Mouse (Mus musculus) intestine, embryonic 15.5 days (tissue): ENCODE results near the gene Knop1. TPM values are rescaled to one million over a fixed set of nuclear protein-coding genes. Genes with fewer than 3 reads are reported as not detected.
A peak's percentile ranks its signal among the peaks of the same experiment; 100 is the strongest.

ENCODE experiments used
- ATAC-seq: fragments of 200-750 bp; cut with Nextera tagmentation; 2 replicates; pipeline ENCODE4 v1.8.0; 2017; ENCODE audit warnings: moderate TSS enrichment, moderate library complexity
- H3K27ac ChIP-seq: fragments of 300-500 bp; sonication (generic); 2 replicates; pipeline ENCODE4 v1.5.1; 2015; ENCODE audit warnings: mild to moderate bottlenecking, inconsistent platforms
- H3K27me3 ChIP-seq: fragments of 300-500 bp; sonication (generic); replicated peaks from 2 replicates; pipeline ENCODE4 v1.6.1; 2015; ENCODE audit warnings: inconsistent platforms
- H3K36me3 ChIP-seq: fragments of 300-500 bp; sonication (generic); 2 replicates; pipeline ENCODE4 v1.6.1; 2015; ENCODE audit warnings: inconsistent platforms
- H3K4me1 ChIP-seq: fragments of 300-500 bp; sonication (generic); replicated peaks from 2 replicates; pipeline ENCODE4 v1.6.1; 2015; ENCODE audit warnings: inconsistent platforms
- H3K4me2 ChIP-seq: fragments of 300-500 bp; sonication (generic); replicated peaks from 2 replicates; pipeline ENCODE4 v1.6.1; 2015; ENCODE audit warnings: mild to moderate bottlenecking, inconsistent platforms
- H3K4me3 ChIP-seq: fragments of 300-500 bp; sonication (generic); replicated peaks from 2 replicates; pipeline ENCODE4 v1.5.1; 2015; ENCODE audit warnings: inconsistent platforms
- H3K9ac ChIP-seq: fragments of 300-500 bp; sonication (generic); 2 replicates; pipeline ENCODE4 v1.6.1; 2015; ENCODE audit warnings: inconsistent platforms
- H3K9me3 ChIP-seq: fragments of 300-500 bp; sonication (generic); 2 replicates; pipeline ENCODE4 v1.6.1; 2016; ENCODE audit warnings: inconsistent platforms
- WGBS: fragments of 180-500 bp; shearing (Covaris S2); methylation state at CpG from one replicate; pipeline ENCODE4 v1.1.7; 2015; 5-methylcytosine and 5-hydroxymethylcytosine counted together
- polyA plus RNA-seq: library from polyadenylated mRNA; unstranded; fragments of >200 nt; fragmentation: Nextera tagmentation; extraction: Ambion mirVana; gene quantifications from 2 replicates; pipeline ENCODE4 v1.2.1, GENCODE M21; 2015

Knop1 gene
- polyA plus RNA-seq, 1 experiment from 2014 or later, result 99.4 TPM

DNA sequence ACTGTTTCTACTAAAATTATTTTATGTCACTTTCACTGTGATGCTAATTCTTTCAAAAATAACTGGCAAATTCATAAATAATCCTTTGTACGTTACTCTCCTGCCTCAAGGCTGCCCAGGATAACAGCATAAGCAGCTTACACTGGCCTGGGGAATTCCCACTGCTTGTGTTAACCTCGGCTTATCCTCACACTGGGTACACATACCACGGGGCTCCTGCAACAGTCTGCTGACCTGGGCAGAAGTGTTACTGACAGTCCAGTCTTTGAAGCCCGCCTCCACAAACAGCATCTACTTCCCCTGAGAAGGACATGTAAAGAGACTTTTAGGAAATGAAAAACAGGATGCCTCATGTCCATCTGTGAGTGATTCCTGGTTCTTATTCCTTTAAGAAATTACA, 13.1 kb downstream of the Knop1 start:
- no peaks in the 10 kb centered on the region for H3K4me1 ChIP-seq
- H3K4me3 ChIP-seq, result no peak overlapping the region
- H3K9ac ChIP-seq, result no peak overlapping the region
- no peaks in the 10 kb centered on the region for H3K9me3 ChIP-seq
- no peaks in the 10 kb centered on the region for H3K27me3 ChIP-seq
- 76% methylated on average over 4 of the region's 4 CpGs for WGBS
- ATAC-seq, result no peak
- no peak overlapping the region for H3K4me2 ChIP-seq
- peaks cover 55% of the 10 kb centered on the region for H3K36me3 ChIP-seq
- no peak overlapping the region for H3K27ac ChIP-seq

DNA sequence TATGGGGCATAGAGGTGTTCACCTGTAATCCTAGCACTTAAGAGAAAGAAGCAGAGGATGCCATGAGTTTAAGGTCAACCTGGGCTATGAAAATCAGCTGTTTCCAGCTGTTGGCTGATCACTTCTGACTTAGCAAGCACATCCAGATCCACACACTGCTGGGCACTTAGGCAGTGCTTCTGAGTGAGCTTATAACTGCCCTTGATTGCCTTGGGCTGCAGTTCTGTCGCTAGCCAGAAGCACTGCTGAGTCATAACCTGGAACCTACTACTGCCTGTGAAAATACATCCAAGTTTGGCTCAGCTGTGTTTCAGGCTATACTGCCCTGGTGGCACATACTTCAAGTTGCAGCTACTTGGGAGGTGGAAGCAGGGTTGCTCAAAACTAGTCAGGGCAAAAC, 14.3 kb downstream of the Knop1 start:
- Histone ChIP-seq H3K4me3 (no peak overlapping the region), H3K9me3 (no peaks in the 10 kb centered on the region), H3K4me1 (no peaks in the 10 kb centered on the region), H3K27me3 (no peaks in the 10 kb centered on the region), H3K27ac (no peak overlapping the region), H3K4me2 (no peak overlapping the region), H3K36me3 (peaks cover 49% of the 10 kb centered on the region), H3K9ac (no peak overlapping the region)
- 35% methylated on average over 1 of the region's 1 CpGs for WGBS
- ATAC-seq, result no peak

- H3K27me3 ChIP-seq, result no peaks in the 10 kb centered on the region
- H3K4me3 ChIP-seq, result no peak overlapping the region
- WGBS, result 61% methylated on average over 8 of the region's 8 CpGs
- ATAC-seq, result no peak
- peaks cover 47% of the 10 kb centered on the region for H3K36me3 ChIP-seq
- H3K27ac ChIP-seq, result 0 out of 2 replicates have a peak overlapping the region, but pooled peaks have one; percentile 17
- H3K9me3 ChIP-seq, result no peaks in the 10 kb centered on the region
- H3K9ac ChIP-seq, result no peak overlapping the region
- no peaks in the 10 kb centered on the region for H3K4me1 ChIP-seq
- H3K4me2 ChIP-seq, result no peak overlapping the region
Observed at GRCm38 (mm10) chr7:118841030-118841745, 14.9 kb downstream of the Knop1 start.

GRCm38 (mm10) chr7:118837901-118838300, 18.2 kb downstream of the Knop1 start:
- Histone ChIP-seq H3K36me3 (peaks cover 27% of the 10 kb centered on the region), H3K27ac (no peak overlapping the region), H3K9ac (no peak overlapping the region), H3K27me3 (no peaks in the 10 kb centered on the region), H3K4me3 (no peak overlapping the region), H3K4me1 (no peaks in the 10 kb centered on the region), H3K9me3 (no peaks in the 10 kb centered on the region), H3K4me2 (no peak overlapping the region)
- WGBS, result 88% methylated on average over 5 of the region's 5 CpGs
- no peak for ATAC-seq

DNA sequence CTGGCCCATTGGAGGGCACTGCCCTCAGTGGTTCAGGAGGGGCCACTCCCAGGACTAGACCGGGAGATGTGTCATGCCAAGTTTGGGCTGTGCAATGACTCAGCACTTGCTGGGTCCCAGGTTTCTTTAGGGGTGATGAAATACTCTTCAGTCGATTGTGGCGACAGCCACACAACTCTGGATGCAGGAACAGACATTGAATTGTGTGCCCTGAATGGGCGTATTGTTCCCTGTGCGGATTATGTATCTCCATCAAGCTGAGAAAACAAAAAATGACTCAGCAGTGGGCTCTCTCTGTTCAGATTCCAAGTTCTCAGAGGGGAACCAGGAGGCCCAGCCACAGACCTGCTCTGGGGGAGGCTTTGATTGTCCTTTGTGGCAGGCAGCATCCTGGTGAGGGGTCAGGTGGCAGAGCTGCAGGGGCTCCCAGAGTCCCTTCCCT, 28.1 kb downstream of the Knop1 start:
- no peak for ATAC-seq
- no peak overlapping the region for H3K9ac ChIP-seq
- H3K27ac ChIP-seq, result no peak overlapping the region
- no peaks in the 10 kb centered on the region for H3K27me3 ChIP-seq
- H3K4me2 ChIP-seq, result no peak overlapping the region
- no peak overlapping the region for H3K4me3 ChIP-seq
- H3K9me3 ChIP-seq, result no peaks in the 10 kb centered on the region
- H3K36me3 ChIP-seq, result 0 out of 2 replicates have a peak, but pooled peaks cover 4% of the 10 kb centered on the region
- WGBS, result 66% methylated on average over 5 of the region's 5 CpGs
- no peaks in the 10 kb centered on the region for H3K4me1 ChIP-seq

DNA sequence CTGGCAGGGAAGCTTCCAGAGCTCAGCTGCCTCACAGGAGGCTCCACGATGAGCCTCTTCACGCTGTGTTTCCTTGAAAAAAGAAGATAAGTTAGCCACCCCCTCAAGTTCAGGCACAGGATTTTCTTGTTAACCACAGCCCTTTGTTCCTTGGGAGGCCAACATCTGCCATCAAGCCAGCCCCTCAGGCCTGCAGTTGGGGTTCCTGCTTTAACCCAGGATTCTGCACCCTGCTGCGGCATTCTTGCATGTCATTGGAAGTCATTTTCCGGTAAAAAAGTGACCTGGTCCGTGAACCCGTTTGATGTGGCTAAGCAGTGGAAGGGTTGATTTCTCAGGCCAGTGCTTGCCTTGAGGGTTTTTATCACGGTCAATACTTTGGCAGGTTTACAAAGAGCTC, 31.6 kb downstream of the Knop1 start:
- Histone ChIP-seq H3K4me1 (no peaks in the 10 kb centered on the region), H3K27me3 (no peaks in the 10 kb centered on the region), H3K27ac (no peak overlapping the region), H3K9me3 (no peaks in the 10 kb centered on the region), H3K4me3 (no peak overlapping the region), H3K36me3 (0 out of 2 replicates have a peak, but pooled peaks cover 4% of the 10 kb centered on the region), H3K4me2 (no peak overlapping the region), H3K9ac (no peak overlapping the region)
- WGBS, result 82% methylated on average over 7 of the region's 7 CpGs
- no peak for ATAC-seq

GRCm38 (mm10) chr7:118821887-118822556, 34.0 kb downstream of the Knop1 start:
- Histone ChIP-seq H3K9ac (no peak overlapping the region), H3K27ac (no peak overlapping the region), H3K27me3 (no peaks in the 10 kb centered on the region), H3K4me2 (no peak overlapping the region), H3K36me3 (peaks cover 11% of the 10 kb centered on the region; the same call in 1 of the 2 replicates), H3K4me1 (no peaks in the 10 kb centered on the region), H3K9me3 (no peaks in the 10 kb centered on the region), H3K4me3 (no peak overlapping the region)
- ATAC-seq, result no peak
- WGBS, result 91% methylated on average over 12 of the region's 12 CpGs

GRCm38 (mm10) chr7:118821356-118821755, 34.7 kb downstream of the Knop1 start:
- no peaks in the 10 kb centered on the region for H3K27me3 ChIP-seq
- ATAC-seq, result no peak
- peaks cover 7% of the 10 kb centered on the region; the same call in 1 of the 2 replicates for H3K36me3 ChIP-seq
- H3K4me2 ChIP-seq, result no peak overlapping the region
- no peaks in the 10 kb centered on the region for H3K9me3 ChIP-seq
- H3K4me3 ChIP-seq, result no peak overlapping the region
- H3K27ac ChIP-seq, result no peak overlapping the region
- WGBS, result 70% methylated on average over 7 of the region's 7 CpGs
- H3K4me1 ChIP-seq, result no peaks in the 10 kb centered on the region
- no peak overlapping the region for H3K9ac ChIP-seq

GRCm38 (mm10) chr7:118819666-118820065, 36.4 kb downstream of the Knop1 start:
- Histone ChIP-seq H3K4me2 (no peak overlapping the region), H3K36me3 (peaks cover 7% of the 10 kb centered on the region; the same call in 1 of the 2 replicates), H3K27me3 (no peaks in the 10 kb centered on the region), H3K4me1 (no peaks in the 10 kb centered on the region), H3K27ac (no peak overlapping the region), H3K4me3 (no peak overlapping the region), H3K9ac (no peak overlapping the region), H3K9me3 (no peaks in the 10 kb centered on the region)
- WGBS, result 65% methylated on average over 1 of the region's 1 CpGs
- no peak for ATAC-seq

- WGBS, result 86% methylated on average over 7 of the region's 7 CpGs
- no peaks in the 10 kb centered on the region for H3K9me3 ChIP-seq
- H3K36me3 ChIP-seq, result peaks cover 12% of the 10 kb centered on the region; the same call in 1 of the 2 replicates
- H3K4me1 ChIP-seq, result no peaks in the 10 kb centered on the region
- H3K4me3 ChIP-seq, result no peak overlapping the region
- ATAC-seq, result no peak
- no peak overlapping the region for H3K4me2 ChIP-seq
- H3K27me3 ChIP-seq, result no peaks in the 10 kb centered on the region
- H3K9ac ChIP-seq, result no peak overlapping the region
- H3K27ac ChIP-seq, result no peak overlapping the region
Observed at GRCm38 (mm10) chr7:118817741-118818140, 38.3 kb downstream of the Knop1 start.

GRCm38 (mm10) chr7:118816275-118816674, 39.8 kb downstream of the Knop1 start:
- no peak overlapping the region for H3K27ac ChIP-seq
- no peak overlapping the region for H3K4me2 ChIP-seq
- H3K4me3 ChIP-seq, result no peak overlapping the region
- H3K9me3 ChIP-seq, result no peaks in the 10 kb centered on the region
- WGBS, result 90% methylated on average over 3 of the region's 3 CpGs
- H3K4me1 ChIP-seq, result no peaks in the 10 kb centered on the region
- no peaks in the 10 kb centered on the region for H3K27me3 ChIP-seq
- H3K9ac ChIP-seq, result no peak overlapping the region
- no peak for ATAC-seq
- peaks cover 12% of the 10 kb centered on the region; the same call in 1 of the 2 replicates for H3K36me3 ChIP-seq

DNA sequence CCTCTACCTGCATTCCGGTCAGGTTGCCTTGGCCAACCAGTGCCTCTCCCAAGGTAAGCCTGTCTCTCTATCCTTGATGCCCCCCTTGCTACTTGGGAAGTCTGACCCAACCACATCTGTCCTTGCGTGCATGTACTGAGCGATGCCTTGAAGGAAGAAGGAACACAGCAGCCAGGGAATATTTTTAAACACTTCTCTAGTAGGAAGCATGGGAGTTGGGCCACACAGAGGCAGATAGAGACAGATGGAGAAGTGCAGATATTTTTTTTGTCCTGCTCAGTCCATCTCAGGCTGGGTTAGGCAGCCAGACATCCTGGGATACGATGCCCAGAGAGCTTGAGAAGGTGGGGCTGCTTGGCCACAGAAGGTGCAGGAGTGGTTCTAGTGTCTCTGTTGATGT, 42.5 kb downstream of the Knop1 start:
- Histone ChIP-seq H3K4me1 (no peaks in the 10 kb centered on the region), H3K27ac (no peak overlapping the region), H3K9ac (no peak overlapping the region), H3K36me3 (peaks cover 11% of the 10 kb centered on the region; the same call in 1 of the 2 replicates), H3K4me3 (no peak overlapping the region), H3K4me2 (no peak overlapping the region), H3K9me3 (no peaks in the 10 kb centered on the region), H3K27me3 (no peaks in the 10 kb centered on the region)
- WGBS, result 91% methylated on average over 4 of the region's 4 CpGs
- no peak for ATAC-seq
